Mouse (Mus musculus): ENCODE measurements around the gene Akr1e1.

GRCm38 (mm10) chr13:4606821-4607220, 2.2 kb downstream of the Akr1e1 start:
- TF ChIP-seq TCF12 (IDR thresholded peaks at IDR 0.05; ENCODE audit: insufficient read depth, poor library complexity, severe bottlenecking) (no peak), USF1 (IDR thresholded peaks at IDR 0.05; ENCODE audit: low read depth) (no peak)
